Mouse (Mus musculus) lung, embryonic 15.5 days (tissue): ENCODE results near the gene Rnpepl1. TPM values are rescaled to one million over a fixed set of nuclear protein-coding genes. Genes with fewer than 3 reads are reported as not detected.

Source experiments
- ATAC-seq: fragments of 200-750 bp; cut with Nextera tagmentation; 2 replicates; pipeline ENCODE4 v1.8.0; 2017; ENCODE audit warnings: moderate number of reproducible peaks, borderline replicate concordance; ENCODE audit not compliant: low FRiP score, low TSS enrichment; ENCODE audit errors: extremely low read depth
- H3K27ac ChIP-seq: fragments of 300-500 bp; sonication (generic); 2 replicates; pipeline ENCODE4 v1.5.1; 2015; ENCODE audit warnings: moderate library complexity, mild to moderate bottlenecking, inconsistent platforms
- H3K27me3 ChIP-seq: fragments of 300-500 bp; sonication (generic); 2 replicates; pipeline ENCODE4 v1.6.1; 2015; ENCODE audit warnings: inconsistent platforms
- H3K36me3 ChIP-seq: fragments of 300-500 bp; sonication (generic); 2 replicates; pipeline ENCODE4 v1.6.1; 2015; ENCODE audit warnings: inconsistent platforms
- H3K4me1 ChIP-seq: fragments of 300-500 bp; sonication (generic); 2 replicates; pipeline ENCODE4 v1.6.1; 2015; ENCODE audit warnings: inconsistent platforms
- H3K4me2 ChIP-seq: fragments of 300-500 bp; sonication (generic); 2 replicates; pipeline ENCODE4 v1.6.1; 2015; ENCODE audit warnings: inconsistent platforms, mild to moderate bottlenecking, moderate library complexity
- H3K4me3 ChIP-seq: fragments of 300-500 bp; sonication (generic); 2 replicates; pipeline ENCODE4 v1.5.1; 2015; ENCODE audit warnings: mild to moderate bottlenecking, inconsistent platforms
- H3K9ac ChIP-seq: fragments of 300-500 bp; sonication (generic); 2 replicates; pipeline ENCODE4 v1.6.1; 2015; ENCODE audit warnings: inconsistent platforms
- H3K9me3 ChIP-seq: fragments of 300-500 bp; sonication (generic); 2 replicates; pipeline ENCODE4 v1.6.1; 2016; ENCODE audit warnings: inconsistent platforms
- WGBS: fragments of 180-500 bp; shearing (Covaris S2); methylation state at CpG from one replicate; pipeline ENCODE4 v1.1.7; 2015; 5-methylcytosine and 5-hydroxymethylcytosine counted together
- polyA plus RNA-seq: library from polyadenylated mRNA; unstranded; fragments of >200 nt; fragmentation: Nextera tagmentation; extraction: Ambion mirVana; gene quantifications from 2 replicates; pipeline ENCODE4 v1.2.1, GENCODE M21; 2015

Rnpepl1 gene
- 41.9 and 43.0 TPM in 2 replicates for polyA plus RNA-seq

- WGBS, result under 1% methylated on average over 41 of the region's 57 CpGs
- H3K4me3 ChIP-seq, result peak within 1 kb of the TSS; percentile 73
- no peaks in the 10 kb centered on the region for H3K27me3 ChIP-seq
- peak within 1 kb of the TSS; percentile 87 for H3K9ac ChIP-seq
- ATAC-seq, result peak; percentile 67
- peaks cover 7% of the 10 kb centered on the region for H3K36me3 ChIP-seq
- H3K4me2 ChIP-seq, result peak within 1 kb of the TSS; percentile 88
- H3K4me1 ChIP-seq, result peaks cover 35% of the 10 kb centered on the region
- H3K27ac ChIP-seq, result peak within 1 kb of the TSS; percentile 90
- no peaks in the 10 kb centered on the region for H3K9me3 ChIP-seq
Measured at GRCm38 (mm10) chr1:92910239-92910885, at the start of gene Rnpepl1. Gene Rnpepl1 (plus strand): TSS chr1:92910783.

- Histone ChIP-seq H3K9me3 (no peaks in the 10 kb centered on the region), H3K27me3 (no peaks in the 10 kb centered on the region), H3K4me2 (no peak overlapping the region), H3K4me1 (0 out of 2 replicates have a peak, but pooled peaks cover 5% of the 10 kb centered on the region), H3K4me3 (no peak overlapping the region), H3K27ac (no peak overlapping the region), H3K9ac (no peak overlapping the region), H3K36me3 (peaks cover 15% of the 10 kb centered on the region; the same call in 1 of the 2 replicates)
- WGBS, result 74% methylated on average over 6 of the region's 6 CpGs
- ATAC-seq, result no peak
Measured at GRCm38 (mm10) chr1:92861503-92861902, 49.1 kb upstream of the Rnpepl1 start.

GRCm38 (mm10) chr1:92863268-92863667 lies 47.3 kb upstream of the Rnpepl1 start:
- Histone ChIP-seq H3K9ac (no peak overlapping the region), H3K27me3 (no peaks in the 10 kb centered on the region), H3K27ac (no peak overlapping the region), H3K36me3 (peaks cover 6% of the 10 kb centered on the region; the same call in 1 of the 2 replicates), H3K4me1 (0 out of 2 replicates have a peak, but pooled peaks cover 5% of the 10 kb centered on the region), H3K4me3 (no peak overlapping the region), H3K4me2 (no peak overlapping the region), H3K9me3 (no peaks in the 10 kb centered on the region)
- WGBS, result 78% methylated on average over 4 of the region's 4 CpGs
- no peak for ATAC-seq

GRCm38 (mm10) chr1:92866170-92866569 lies 44.4 kb upstream of the Rnpepl1 start:
- no peak overlapping the region for H3K27ac ChIP-seq
- H3K4me2 ChIP-seq, result no peak overlapping the region
- WGBS, result 51% methylated on average over 2 of the region's 2 CpGs

GRCm38 (mm10) chr1:92869985-92870384 lies 40.6 kb upstream of the Rnpepl1 start:
- Histone ChIP-seq H3K27me3 (no peaks in the 10 kb centered on the region), H3K9me3 (no peaks in the 10 kb centered on the region), H3K4me2 (no peak overlapping the region), H3K36me3 (no peaks in the 10 kb centered on the region), H3K9ac (no peak overlapping the region), H3K4me3 (no peak overlapping the region), H3K27ac (no peak overlapping the region), H3K4me1 (0 out of 2 replicates have a peak, but pooled peaks cover 5% of the 10 kb centered on the region)
- 76% methylated on average over 2 of the region's 2 CpGs for WGBS
- ATAC-seq, result no peak

More at GRCm38 (mm10) chr1:92866170-92866569, 44.4 kb upstream of the Rnpepl1 start:
- no peaks in the 10 kb centered on the region for H3K36me3 ChIP-seq
- H3K9me3 ChIP-seq, result no peaks in the 10 kb centered on the region
- H3K4me3 ChIP-seq, result no peak overlapping the region
- H3K9ac ChIP-seq, result no peak overlapping the region
- no peak for ATAC-seq
- 0 out of 2 replicates have a peak, but pooled peaks cover 5% of the 10 kb centered on the region for H3K4me1 ChIP-seq
- H3K27me3 ChIP-seq, result no peaks in the 10 kb centered on the region

GRCm38 (mm10) chr1:92872666-92873065 lies 37.9 kb upstream of the Rnpepl1 start:
- no peak for ATAC-seq
- Histone ChIP-seq H3K4me2 (no peak overlapping the region), H3K9ac (no peak overlapping the region), H3K9me3 (no peaks in the 10 kb centered on the region), H3K4me1 (no peaks in the 10 kb centered on the region), H3K36me3 (no peaks in the 10 kb centered on the region), H3K27ac (no peak overlapping the region), H3K27me3 (no peaks in the 10 kb centered on the region), H3K4me3 (no peak overlapping the region)
- 73% methylated on average over 7 of the region's 7 CpGs for WGBS

- H3K9me3 ChIP-seq, result no peaks in the 10 kb centered on the region
- ATAC-seq, result no peak
- H3K9ac ChIP-seq, result no peak overlapping the region
- WGBS, result 73% methylated on average over 3 of the region's 3 CpGs
- H3K4me1 ChIP-seq, result no peaks in the 10 kb centered on the region
- H3K27ac ChIP-seq, result no peak overlapping the region
- no peaks in the 10 kb centered on the region for H3K36me3 ChIP-seq
- no peak overlapping the region for H3K4me2 ChIP-seq
- H3K27me3 ChIP-seq, result no peaks in the 10 kb centered on the region
- H3K4me3 ChIP-seq, result no peak overlapping the region
Measured at GRCm38 (mm10) chr1:92874011-92874410, 36.6 kb upstream of the Rnpepl1 start.

- Histone ChIP-seq H3K27ac (no peak overlapping the region), H3K9me3 (no peaks in the 10 kb centered on the region), H3K4me1 (no peaks in the 10 kb centered on the region), H3K4me3 (no peak overlapping the region), H3K27me3 (no peaks in the 10 kb centered on the region), H3K36me3 (no peaks in the 10 kb centered on the region), H3K9ac (no peak overlapping the region), H3K4me2 (no peak overlapping the region)
- no peak for ATAC-seq
- WGBS, result 69% methylated on average over 8 of the region's 8 CpGs
Measured at GRCm38 (mm10) chr1:92875360-92876111, 35.0 kb upstream of the Rnpepl1 start.

GRCm38 (mm10) chr1:92877431-92877978 lies 33.1 kb upstream of the Rnpepl1 start:
- H3K4me3 ChIP-seq, result no peak overlapping the region
- H3K4me2 ChIP-seq, result no peak overlapping the region
- H3K9me3 ChIP-seq, result no peaks in the 10 kb centered on the region
- no peaks in the 10 kb centered on the region for H3K4me1 ChIP-seq
- 63% methylated on average over 12 of the region's 12 CpGs for WGBS
- no peak overlapping the region for H3K9ac ChIP-seq
- no peak overlapping the region for H3K27ac ChIP-seq
- H3K36me3 ChIP-seq, result no peaks in the 10 kb centered on the region
- H3K27me3 ChIP-seq, result no peaks in the 10 kb centered on the region
- ATAC-seq, result no peak

- no peak for ATAC-seq
- Histone ChIP-seq H3K27ac (no peak overlapping the region), H3K4me1 (no peaks in the 10 kb centered on the region), H3K36me3 (no peaks in the 10 kb centered on the region), H3K9ac (no peak overlapping the region), H3K9me3 (no peaks in the 10 kb centered on the region), H3K4me2 (no peak overlapping the region), H3K4me3 (no peak overlapping the region), H3K27me3 (no peaks in the 10 kb centered on the region)
- 78% methylated on average over 13 of the region's 13 CpGs for WGBS
Measured at GRCm38 (mm10) chr1:92878066-92878741, 32.4 kb upstream of the Rnpepl1 start.

- 80% methylated on average over 12 of the region's 12 CpGs for WGBS
- H3K9me3 ChIP-seq, result no peaks in the 10 kb centered on the region
Measured at GRCm38 (mm10) chr1:92879266-92879665, 31.3 kb upstream of the Rnpepl1 start.

More at GRCm38 (mm10) chr1:92879266-92879665, 31.3 kb upstream of the Rnpepl1 start:
- ATAC-seq, result no peak
- Histone ChIP-seq H3K36me3 (no peaks in the 10 kb centered on the region), H3K4me2 (no peak overlapping the region), H3K27ac (no peak overlapping the region), H3K4me1 (no peaks in the 10 kb centered on the region), H3K4me3 (no peak overlapping the region), H3K9ac (no peak overlapping the region), H3K27me3 (no peaks in the 10 kb centered on the region)
